In the genomic region with DNA sequence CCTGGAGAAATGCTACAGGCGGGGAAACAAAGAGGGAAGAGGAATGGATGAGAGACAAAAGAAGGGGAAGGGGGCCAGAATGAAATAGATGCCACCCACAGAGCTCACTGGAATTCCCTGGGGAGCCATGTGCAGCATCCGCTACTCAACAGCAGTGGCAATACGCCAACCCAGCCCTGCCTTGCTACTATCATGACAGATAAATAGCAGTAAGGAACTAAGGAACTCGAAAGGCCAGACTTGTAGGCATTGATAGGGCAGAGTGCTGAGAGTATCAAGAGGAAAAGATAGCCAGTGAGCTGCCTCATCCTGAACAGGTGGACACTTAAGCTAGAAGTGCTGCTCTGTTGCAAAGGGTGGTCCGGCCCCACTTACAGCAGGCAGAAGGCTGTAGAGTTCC, we compare ENCODE assay signal across 15 mouse cellular contexts. TPM values are rescaled to one million over a fixed set of nuclear protein-coding genes. Genes with fewer than 3 reads are reported as not detected.
DNase-seq lines count a peak whose midpoint lies in the region; ATAC-seq and TF ChIP-seq lines count a peak whose summit lies in the region.
"Had no signal": no experiment of that assay in that cellular context is flagged by ENCODE, and none has a peak within 500 bp of the region (broad histone marks: within the 10 kb centered on the region; RNA-seq: fewer than 3 reads in every experiment).

No protein-coding gene starts in this region.

- no peaks in the 10 kb centered on the region for H3K36me3 ChIP-seq in heart, embryonic 10.5 days
- H3K36me3 ChIP-seq in lung, embryonic 15.5 days: no peaks in the 10 kb centered on the region
- H3K36me3 ChIP-seq: hindbrain, embryonic 15.5 days had no signal

- H3K27ac ChIP-seq in heart, embryonic 10.5 days: no peak overlapping the region
- peak overlapping the region; percentile 31; the same call in 1 of the 2 replicates for H3K27ac ChIP-seq in lung, embryonic 15.5 days
- H3K27ac ChIP-seq: hindbrain, embryonic 15.5 days; liver, embryonic 14.5 days; stomach, postnatal 0 days had no signal

- H3K4me1 ChIP-seq in heart, embryonic 10.5 days: peaks cover 6% of the 10 kb centered on the region
- H3K4me1 ChIP-seq in lung, embryonic 15.5 days: 0 out of 2 replicates have a peak, but pooled peaks cover 3% of the 10 kb centered on the region
- no peaks in the 10 kb centered on the region for H3K4me1 ChIP-seq in lung, adult 2 months (ENCODE audit: control insufficient read depth, insufficient read depth, low read length)
- H3K4me1 ChIP-seq: hindbrain, embryonic 15.5 days had no signal

- no peak overlapping the region for H3K4me3 ChIP-seq in heart, embryonic 10.5 days
- H3K4me3 ChIP-seq in lung, embryonic 15.5 days: no peak overlapping the region
- no peak overlapping the region for H3K4me3 ChIP-seq in lung, adult 2 months (replicated peaks; ENCODE audit: extremely low read depth, low read depth, low read length)
- H3K4me3 ChIP-seq: hindbrain, embryonic 15.5 days had no signal

- WGBS in heart, embryonic 10.5 days: 42% methylated on average over 5 of the region's 5 CpGs
- WGBS in lung, embryonic 15.5 days: 54% methylated on average over 5 of the region's 5 CpGs
- WGBS in lung, adult 2 months: 74% methylated on average over 5 of the region's 5 CpGs

- no peaks in the 10 kb centered on the region for H3K9me3 ChIP-seq in heart, embryonic 10.5 days
- H3K9me3 ChIP-seq in lung, embryonic 15.5 days: no peaks in the 10 kb centered on the region
- H3K9me3 ChIP-seq: hindbrain, embryonic 15.5 days had no signal

- ATAC-seq in lung, embryonic 15.5 days (ENCODE audit: borderline replicate concordance, extremely low read depth, low FRiP score, low TSS enrichment): no peak
- ATAC-seq: Patski had no signal

- TF ChIP-seq POLR2A in lung, adult 2 months (IDR thresholded peaks at IDR 0.05; ENCODE audit: borderline replicate concordance, extremely low read depth, low read depth, low read length): no peak

- H3K4me2 ChIP-seq in lung, embryonic 15.5 days: no peak overlapping the region
- H3K4me2 ChIP-seq: hindbrain, embryonic 15.5 days had no signal

- no peak for TF ChIP-seq CTCF in lung, adult 2 months (IDR thresholded peaks at IDR 0.05; ENCODE audit: insufficient read depth, low read length)

- DNase-seq in cerebellum, postnatal 10 days: peak; percentile 23 to 26
- DNase-seq in cerebellum, adult 9-11 months: no peak
- peak; percentile 31 for DNase-seq in heart, postnatal 4 days
- DNase-seq in heart, embryonic 10.5 days (ENCODE audit: low spot score): no peak
- DNase-seq in lung, adult 2 months: no peak
- DNase-seq in R1 (ENCODE audit: low read depth, low spot score): peak; percentile 8
- DNase-seq in adrenal gland, adult 8-10 months: no peak
- DNase-seq: cerebellum, adult 9-10 months; kidney, adult 8-10 months had no signal

- no peaks in the 10 kb centered on the region for H3K27me3 ChIP-seq in heart, embryonic 10.5 days (ENCODE audit: insufficient read depth, poor library complexity, severe bottlenecking)
- no peaks in the 10 kb centered on the region for H3K27me3 ChIP-seq in lung, embryonic 15.5 days
- H3K27me3 ChIP-seq: CH12.LX; hindbrain, embryonic 15.5 days; Patski had no signal

- no peak overlapping the region for H3K9ac ChIP-seq in lung, embryonic 15.5 days
- H3K9ac ChIP-seq: hindbrain, embryonic 15.5 days; liver, embryonic 14.5 days had no signal

RNA-seq across cellular contexts. Expression of a gene that starts 31.4 kb away (rescaled TPM):
- 1 to 10 TPM; 1.8 to 2.3 TPM for total RNA-seq in heart, postnatal 4 days (2021)
- 0.46 and 1.3 TPM in 2 replicates for polyA plus RNA-seq in heart, embryonic 10.5 days (2016; fragmentation: Nextera tagmentation; extraction: Ambion mirVana)
- 13.4 and 15.5 TPM in 2 replicates for polyA plus RNA-seq in lung, embryonic 15.5 days (2015; fragmentation: Nextera tagmentation; extraction: Ambion mirVana)
- polyA plus RNA-seq in lung, adult 2 months (2012; rRNA removed): 6.6 and 6.9 TPM in 2 replicates
- total RNA-seq in adrenal gland, adult 8-10 months (2022): 10 to 100 TPM in 2 of 4 experiments, 1 to 10 TPM in 2; 3.6 to 11.2 (median 8.0) TPM
- polyA plus RNA-seq: Patski had no signal

Comparison
In these comparisons a context has a peak if more than half of its experiments do, and no peak if none do; other contexts are left out.
1. DNase-seq: peak in cerebellum, postnatal 10 days (2 of 2), heart, postnatal 4 days (single experiment) and R1 (single experiment); none in cerebellum, adult 9-11 months (single experiment), heart, embryonic 10.5 days (single experiment), lung, adult 2 months (single experiment) and adrenal gland, adult 8-10 months (single experiment).